Mouse (Mus musculus) midbrain, embryonic 13.5 days (tissue): ENCODE measurements at regions not wholly inside any gene's neighbourhood (a gene's known extent, or its start where the extent isn't known, plus 50 kb on each side); places are given as distances from the start of the nearest gene placed in this dataset.

ENCODE experiments used
- ATAC-seq: fragments of 200-750 bp; cut with Nextera tagmentation; 2 replicates; pipeline ENCODE4 v1.8.0; 2017; ENCODE audit warnings: mild to moderate bottlenecking, moderate TSS enrichment, moderate library complexity
- H3K27ac ChIP-seq: fragments of 300-500 bp; sonication (generic); 2 replicates; pipeline ENCODE4 v1.5.1; 2015; ENCODE audit warnings: inconsistent platforms, mild to moderate bottlenecking, moderate library complexity
- H3K27me3 ChIP-seq: fragments of 300-500 bp; sonication (generic); 2 replicates; pipeline ENCODE4 v1.6.1; 2015; ENCODE audit warnings: mild to moderate bottlenecking, inconsistent platforms
- H3K36me3 ChIP-seq: fragments of 300-500 bp; sonication (generic); 2 replicates; pipeline ENCODE4 v1.6.1; 2015; ENCODE audit warnings: mild to moderate bottlenecking, inconsistent platforms
- H3K4me1 ChIP-seq: fragments of 300-500 bp; sonication (generic); replicated peaks from 2 replicates; pipeline ENCODE4 v1.6.1; 2015; ENCODE audit warnings: inconsistent platforms
- H3K4me2 ChIP-seq: fragments of 300-500 bp; sonication (generic); replicated peaks from 2 replicates; pipeline ENCODE4 v1.6.1; 2015; ENCODE audit warnings: moderate library complexity, mild to moderate bottlenecking, inconsistent platforms
- H3K4me3 ChIP-seq: fragments of 300-500 bp; sonication (generic); replicated peaks from 2 replicates; pipeline ENCODE4 v1.5.1; 2015; ENCODE audit warnings: mild to moderate bottlenecking, inconsistent platforms
- H3K9ac ChIP-seq: fragments of 300-500 bp; sonication (generic); replicated peaks from 2 replicates; pipeline ENCODE4 v1.6.1; 2015; ENCODE audit warnings: mild to moderate bottlenecking, inconsistent platforms
- H3K9me3 ChIP-seq: fragments of 300-500 bp; sonication (generic); 2 replicates; pipeline ENCODE4 v1.6.1; 2016; ENCODE audit warnings: mild to moderate bottlenecking, inconsistent platforms
- WGBS: fragments of 180-500 bp; shearing (Covaris S2); methylation state at CpG from one replicate; pipeline ENCODE4 v1.1.7; 2015; 5-methylcytosine and 5-hydroxymethylcytosine counted together

GRCm38 (mm10) chr6:66478326-66478964, 56.7 kb upstream of the Mad2l1 start:
- H3K4me1 ChIP-seq: no peaks in the 10 kb centered on the region
- H3K27ac ChIP-seq: no peak overlapping the region
- no peak overlapping the region for H3K9ac ChIP-seq
- no peak for ATAC-seq
- H3K9me3 ChIP-seq: no peaks in the 10 kb centered on the region
- H3K27me3 ChIP-seq: no peaks in the 10 kb centered on the region
- H3K4me2 ChIP-seq: no peak overlapping the region
- no peaks in the 10 kb centered on the region for H3K36me3 ChIP-seq
- WGBS: 78% methylated on average over 4 of the region's 4 CpGs
- H3K4me3 ChIP-seq: no peak overlapping the region

DNA sequence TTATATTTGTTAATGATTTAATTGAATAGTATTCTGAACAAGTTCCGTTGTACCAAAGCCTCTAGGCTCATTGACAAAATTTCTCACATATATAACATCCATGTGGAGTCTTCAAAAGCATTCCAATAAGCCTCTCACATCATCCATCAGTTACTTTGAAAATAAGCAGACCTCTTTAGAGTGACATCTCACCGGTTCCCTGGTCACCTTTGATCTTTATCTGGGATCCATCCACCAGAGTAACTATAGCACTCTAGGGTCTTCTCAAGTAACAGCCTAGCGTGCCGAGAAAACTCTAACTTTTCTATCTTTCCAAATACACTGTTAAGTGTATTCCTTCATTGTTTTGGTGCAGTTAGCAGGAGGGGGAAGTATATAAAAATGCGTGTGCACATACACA, 55.6 kb upstream of the Mad2l1 start:
- WGBS: 93% methylated on average over 5 of the region's 5 CpGs
- no peaks in the 10 kb centered on the region for H3K4me1 ChIP-seq
- H3K36me3 ChIP-seq: no peaks in the 10 kb centered on the region
- H3K9me3 ChIP-seq: no peaks in the 10 kb centered on the region
- no peak for ATAC-seq
- no peaks in the 10 kb centered on the region for H3K27me3 ChIP-seq
- H3K4me2 ChIP-seq: no peak overlapping the region
- no peak overlapping the region for H3K9ac ChIP-seq
- no peak overlapping the region for H3K4me3 ChIP-seq
- no peak overlapping the region for H3K27ac ChIP-seq

GRCm38 (mm10) chr6:66480207-66480606, 55.0 kb upstream of the Mad2l1 start:
- Histone ChIP-seq H3K4me2 (no peak overlapping the region), H3K27me3 (no peaks in the 10 kb centered on the region), H3K9ac (no peak overlapping the region), H3K27ac (no peak overlapping the region), H3K9me3 (no peaks in the 10 kb centered on the region), H3K4me3 (no peak overlapping the region), H3K4me1 (no peaks in the 10 kb centered on the region), H3K36me3 (no peaks in the 10 kb centered on the region)
- ATAC-seq: no peak
- WGBS: 59% methylated on average over 2 of the region's 2 CpGs

DNA sequence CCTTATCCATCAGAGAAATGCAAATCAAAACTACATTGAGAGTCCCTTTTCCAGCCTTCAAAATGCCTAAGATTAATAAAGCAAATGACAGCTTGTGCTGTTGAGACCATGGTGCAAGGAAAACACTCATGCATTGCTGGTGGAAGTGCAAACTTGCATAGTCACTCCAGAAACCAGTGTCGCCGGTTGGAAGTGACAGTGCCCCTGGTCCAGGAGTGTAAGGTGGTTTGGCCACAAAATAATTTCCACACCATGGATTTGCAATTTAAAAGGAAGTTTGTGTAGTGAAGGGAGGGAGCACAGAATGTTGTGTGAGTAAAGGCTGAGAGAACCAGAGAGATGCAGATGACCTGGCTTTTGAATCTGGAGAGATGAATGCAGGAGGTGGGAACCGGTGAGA, 52.4 kb upstream of the Mad2l1 start:
- Histone ChIP-seq H3K4me1 (no peaks in the 10 kb centered on the region), H3K36me3 (no peaks in the 10 kb centered on the region), H3K27me3 (no peaks in the 10 kb centered on the region), H3K27ac (no peak overlapping the region), H3K9me3 (no peaks in the 10 kb centered on the region), H3K4me3 (no peak overlapping the region), H3K9ac (no peak overlapping the region), H3K4me2 (no peak overlapping the region)
- no peak for ATAC-seq
- 98% methylated on average over 3 of the region's 3 CpGs for WGBS
